In genomic region chr11:100355151-100355951, GRCm38 (mm10) we compare ENCODE assay signal across 8 mouse cellular contexts. TPM values are rescaled to one million over a fixed set of nuclear protein-coding genes. Genes with fewer than 3 reads are reported as not detected.
DNase-seq lines count a peak whose midpoint lies in the region; ATAC-seq and TF ChIP-seq lines count a peak whose summit lies in the region.

No protein-coding gene starts in this region.

- H3K27ac ChIP-seq in heart, adult 2 months: peak overlapping the region; percentile 20; the same call in 1 of the 2 replicates
- H3K27ac ChIP-seq in bone marrow, adult 2 months (ENCODE audit: control insufficient read depth, insufficient read depth, low read depth, low read length, poor library complexity): no peak overlapping the region
- peak overlapping the region; percentile 70 for H3K27ac ChIP-seq in forebrain, embryonic 12.5 days
- H3K27ac ChIP-seq in intestine, postnatal 0 days (ENCODE audit: low read depth, low read length): no peak overlapping the region
- no peak overlapping the region for H3K27ac ChIP-seq in limb, embryonic 15.5 days

- peaks cover 2% of the 10 kb centered on the region; the same call in 1 of the 2 replicates for H3K4me1 ChIP-seq in heart, adult 2 months (ENCODE audit: control insufficient read depth, insufficient read depth, low read length)
- H3K4me1 ChIP-seq in bone marrow, adult 2 months (ENCODE audit: control insufficient read depth, insufficient read depth, low read length): no peaks in the 10 kb centered on the region
- peaks cover 29% of the 10 kb centered on the region for H3K4me1 ChIP-seq in forebrain, embryonic 12.5 days
- H3K4me1 ChIP-seq in intestine, postnatal 0 days (replicated peaks; ENCODE audit: control insufficient read depth, insufficient read depth, low read length): 0 out of 2 replicates have a peak, but pooled peaks cover 2% of the 10 kb centered on the region
- peaks cover 20% of the 10 kb centered on the region for H3K4me1 ChIP-seq in limb, embryonic 15.5 days

- peak overlapping the region; percentile 89 for H3K4me3 ChIP-seq in heart, adult 2 months
- peak overlapping the region; percentile 54 for H3K4me3 ChIP-seq in bone marrow, adult 2 months (replicated peaks; ENCODE audit: control insufficient read depth, low read depth, low read length)
- H3K4me3 ChIP-seq in forebrain, embryonic 12.5 days (replicated peaks): peak overlapping the region; percentile 67
- H3K4me3 ChIP-seq in intestine, postnatal 0 days (ENCODE audit: low read depth, low read length): peak overlapping the region; percentile 71
- peak overlapping the region; percentile 54 for H3K4me3 ChIP-seq in limb, embryonic 15.5 days
- peak overlapping the region; percentile 33 for H3K4me3 ChIP-seq in myocyte

- H3ac ChIP-seq in myocyte (ENCODE audit: control insufficient read depth, insufficient read length): no peak overlapping the region

- TF ChIP-seq POLR2A in heart, adult 2 months (IDR thresholded peaks at IDR 0.05; ENCODE audit: insufficient read depth, low read depth, low read length): no peak
- TF ChIP-seq POLR2A in bone marrow, adult 2 months (IDR thresholded peaks at IDR 0.05; ENCODE audit: borderline replicate concordance, control insufficient read depth, low read depth, low read length): no peak
- TF ChIP-seq POLR2A in myocyte (IDR thresholded peaks at IDR 0.05; ENCODE audit: insufficient read length, low read depth): no peak

- H3K79me2 ChIP-seq in heart, adult 2 months (replicated peaks; ENCODE audit: control insufficient read depth, insufficient read depth, low read length): no peaks in the 10 kb centered on the region
- no peaks in the 10 kb centered on the region for H3K79me2 ChIP-seq in myocyte (ENCODE audit: control insufficient read depth, insufficient read depth)

- intact Hi-C loops in heart, adult 2 months (cut with DNase I): no loop called here
- intact Hi-C loops in heart, postnatal 36 days (cut with DNase I): loop anchor here (2.0 to 10.0 kb wide), 2 partner anchors 33 to 339 kb away; partner anchors contain the start of gene Zfp385c

- H3K36me3 ChIP-seq in heart, adult 2 months (ENCODE audit: control insufficient read depth, insufficient read depth, low read length): no peaks in the 10 kb centered on the region
- peaks cover 12% of the 10 kb centered on the region for H3K36me3 ChIP-seq in forebrain, embryonic 12.5 days (replicated peaks)
- no peaks in the 10 kb centered on the region; the same call in 1 of the 2 replicates for H3K36me3 ChIP-seq in intestine, postnatal 0 days (ENCODE audit: control insufficient read depth, insufficient read depth)
- no peaks in the 10 kb centered on the region for H3K36me3 ChIP-seq in limb, embryonic 15.5 days
- no peaks in the 10 kb centered on the region for H3K36me3 ChIP-seq in myocyte (ENCODE audit: control insufficient read depth, insufficient read depth)

- TF ChIP-seq CTCF in heart, adult 2 months (IDR thresholded peaks at IDR 0.05): peak; percentile 23
- TF ChIP-seq CTCF in bone marrow, adult 2 months (IDR thresholded peaks at IDR 0.05; ENCODE audit: control insufficient read depth, insufficient read depth, low read length): no peak
- TF ChIP-seq CTCF in intestine, postnatal 0 days (IDR thresholded peaks at IDR 0.05; ENCODE audit: low read depth): peak; percentile 11; the same call in 1 of the 2 replicates

- no peak for TF ChIP-seq EP300 in heart, adult 2 months (IDR thresholded peaks at IDR 0.05; ENCODE audit: insufficient read depth, low read depth, low read length)

- no peaks in the 10 kb centered on the region for H3K9me3 ChIP-seq in forebrain, embryonic 12.5 days
- H3K9me3 ChIP-seq in intestine, postnatal 0 days (ENCODE audit: control insufficient read depth): no peaks in the 10 kb centered on the region
- no peaks in the 10 kb centered on the region for H3K9me3 ChIP-seq in limb, embryonic 15.5 days

- H3K27me3 ChIP-seq in heart, adult 2 months (ENCODE audit: control insufficient read depth, insufficient read depth, low read length): 0 out of 2 replicates have a peak, but pooled peaks cover 2% of the 10 kb centered on the region
- H3K27me3 ChIP-seq in forebrain, embryonic 12.5 days: peaks cover 39% of the 10 kb centered on the region
- H3K27me3 ChIP-seq in intestine, postnatal 0 days (replicated peaks; ENCODE audit: control insufficient read depth, insufficient read depth, low read length): peaks cover 35% of the 10 kb centered on the region; the same call in 1 of the 2 replicates
- H3K27me3 ChIP-seq in limb, embryonic 15.5 days: peaks cover 86% of the 10 kb centered on the region
- H3K27me3 ChIP-seq in myocyte (ENCODE audit: control insufficient read depth, insufficient read depth, insufficient read length): peaks cover 8% of the 10 kb centered on the region

- WGBS in heart, adult 2 months: under 1% methylated on average over 54 of the region's 54 CpGs
- WGBS in bone marrow, adult 2 months: under 1% methylated on average over 54 of the region's 54 CpGs
- WGBS in forebrain, embryonic 12.5 days: under 1% methylated on average over 54 of the region's 54 CpGs
- WGBS in intestine, postnatal 0 days: under 1% methylated on average over 53 of the region's 54 CpGs
- WGBS in limb, embryonic 15.5 days: under 1% methylated on average over 49 of the region's 54 CpGs

- ATAC-seq in forebrain, embryonic 12.5 days (ENCODE audit: low FRiP score): peak; percentile 50
- ATAC-seq in intestine, postnatal 0 days: peak; percentile 18; the same call in 1 of the 2 replicates
- no peak for ATAC-seq in limb, embryonic 15.5 days (ENCODE audit: insufficient number of reproducible peaks, low FRiP score, low TSS enrichment, low read depth)

- peak overlapping the region; percentile 76 for H3K9ac ChIP-seq in heart, adult 2 months (ENCODE audit: low read depth, low read length)
- peak overlapping the region; percentile 78 for H3K9ac ChIP-seq in forebrain, embryonic 12.5 days
- H3K9ac ChIP-seq in intestine, postnatal 0 days (ENCODE audit: low read depth, low read length): peak overlapping the region; percentile 57
- peak overlapping the region; percentile 44 for H3K9ac ChIP-seq in limb, embryonic 15.5 days

- DNase-seq in heart, adult 2 months: peak; percentile 53 to 61
- no peak for DNase-seq in heart, postnatal 36 days
- DNase-seq in testis, postnatal 14 days (ENCODE audit: low spot score): peak; percentile 30

- peak overlapping the region; percentile 95 for H3K4me2 ChIP-seq in forebrain, embryonic 12.5 days
- H3K4me2 ChIP-seq in intestine, postnatal 0 days (replicated peaks; ENCODE audit: low read depth): peak overlapping the region; percentile 100
- H3K4me2 ChIP-seq in limb, embryonic 15.5 days: peak overlapping the region; percentile 99
- peak overlapping the region; percentile 100 for H3K4me2 ChIP-seq in myocyte (ENCODE audit: low read depth)

RNA-seq across cellular contexts. Expression of gene Hap1, which starts 0.6 kb away (rescaled TPM):
- total RNA-seq in heart, adult 2 months (2021): 1 to 10 TPM; 1.3 to 1.5 TPM
- 0.97 and 1.4 TPM in 2 replicates for polyA plus RNA-seq in heart, adult 2 months (2012; rRNA removed)
- total RNA-seq in heart, postnatal 36 days (2021): 1 to 10 TPM; 1.6 to 1.8 TPM
- polyA plus RNA-seq in bone marrow, adult 2 months (2011; ENCODE audit: insufficient read depth, insufficient read length, low replicate concordance, missing spikeins): 1.1 and 11.9 TPM in 2 replicates
- 96.3 and 116 TPM in 2 replicates for polyA plus RNA-seq in forebrain, embryonic 12.5 days (2016; fragmentation: Nextera tagmentation; extraction: Ambion mirVana)
- polyA plus RNA-seq in intestine, postnatal 0 days (2015; fragmentation: Nextera tagmentation; extraction: Ambion mirVana): 10.0 and 10.4 TPM in 2 replicates
- 1.9 and 2.8 TPM in 2 replicates for polyA plus RNA-seq in limb, embryonic 15.5 days (2015; fragmentation: Nextera tagmentation; extraction: Ambion mirVana)
- 1.0 TPM for polyA plus RNA-seq in myocyte (2012; fragmentation: generic; extraction: Trizol)

RNA-seq across cellular contexts. Expression of gene Gast, which starts 21.1 kb away (rescaled TPM):
- not detected for total RNA-seq in heart, adult 2 months (2021)
- polyA plus RNA-seq in heart, adult 2 months (2012; rRNA removed): not detected in 2 replicates
- total RNA-seq in heart, postnatal 36 days (2021): not detected
- polyA plus RNA-seq in bone marrow, adult 2 months (2011; ENCODE audit: insufficient read depth, insufficient read length, low replicate concordance, missing spikeins): not detected in 2 replicates
- 1.1 TPM in 1 of 2 replicates, not detected in the other for polyA plus RNA-seq in forebrain, embryonic 12.5 days (2016; fragmentation: Nextera tagmentation; extraction: Ambion mirVana)
- 1.1 and 5.0 TPM in 2 replicates for polyA plus RNA-seq in intestine, postnatal 0 days (2015; fragmentation: Nextera tagmentation; extraction: Ambion mirVana)
- 3.1 and 4.0 TPM in 2 replicates for polyA plus RNA-seq in limb, embryonic 15.5 days (2015; fragmentation: Nextera tagmentation; extraction: Ambion mirVana)
- not detected for polyA plus RNA-seq in myocyte (2012; fragmentation: generic; extraction: Trizol)

RNA-seq across cellular contexts. Expression of gene Eif1, which starts 35.7 kb away (rescaled TPM):
- 1,000 to 10,000 TPM; 1,735 to 2,054 TPM for total RNA-seq in heart, adult 2 months (2021)
- 195 and 341 TPM in 2 replicates for polyA plus RNA-seq in heart, adult 2 months (2012; rRNA removed)
- 1,000 to 10,000 TPM; 1,603 to 1,774 TPM for total RNA-seq in heart, postnatal 36 days (2021)
- 807 and 1,107 TPM in 2 replicates for polyA plus RNA-seq in bone marrow, adult 2 months (2011; ENCODE audit: insufficient read depth, insufficient read length, low replicate concordance, missing spikeins)
- polyA plus RNA-seq in forebrain, embryonic 12.5 days (2016; fragmentation: Nextera tagmentation; extraction: Ambion mirVana): 1,544 and 1,585 TPM in 2 replicates
- 1,650 and 1,730 TPM in 2 replicates for polyA plus RNA-seq in intestine, postnatal 0 days (2015; fragmentation: Nextera tagmentation; extraction: Ambion mirVana)
- polyA plus RNA-seq in limb, embryonic 15.5 days (2015; fragmentation: Nextera tagmentation; extraction: Ambion mirVana): 1,535 and 1,764 TPM in 2 replicates
- 1,731 TPM for polyA plus RNA-seq in myocyte (2012; fragmentation: generic; extraction: Trizol)

RNA-seq across cellular contexts. Expression of gene Jup, which starts 42.2 kb away (rescaled TPM):
- total RNA-seq in heart, adult 2 months (2021): 100 to 1,000 TPM; 234 to 237 TPM
- polyA plus RNA-seq in heart, adult 2 months (2012; rRNA removed): 317 and 318 TPM in 2 replicates
- 100 to 1,000 TPM; 252 to 272 TPM for total RNA-seq in heart, postnatal 36 days (2021)
- 11.1 and 14.8 TPM in 2 replicates for polyA plus RNA-seq in bone marrow, adult 2 months (2011; ENCODE audit: insufficient read depth, insufficient read length, low replicate concordance, missing spikeins)
- polyA plus RNA-seq in forebrain, embryonic 12.5 days (2016; fragmentation: Nextera tagmentation; extraction: Ambion mirVana): 37.6 and 40.5 TPM in 2 replicates
- polyA plus RNA-seq in intestine, postnatal 0 days (2015; fragmentation: Nextera tagmentation; extraction: Ambion mirVana): 102 and 103 TPM in 2 replicates
- polyA plus RNA-seq in limb, embryonic 15.5 days (2015; fragmentation: Nextera tagmentation; extraction: Ambion mirVana): 305 and 309 TPM in 2 replicates
- 161 TPM for polyA plus RNA-seq in myocyte (2012; fragmentation: generic; extraction: Trizol)

RNA-seq across cellular contexts. Expression of gene P3h4, which starts 59.3 kb away (rescaled TPM):
- 10 to 100 TPM; 13.4 to 16.8 TPM for total RNA-seq in heart, adult 2 months (2021)
- 29.7 and 35.6 TPM in 2 replicates for polyA plus RNA-seq in heart, adult 2 months (2012; rRNA removed)
- total RNA-seq in heart, postnatal 36 days (2021): 10 to 100 TPM; 16.3 to 18.2 TPM
- 0.45 and 3.9 TPM in 2 replicates for polyA plus RNA-seq in bone marrow, adult 2 months (2011; ENCODE audit: insufficient read depth, insufficient read length, low replicate concordance, missing spikeins)
- polyA plus RNA-seq in forebrain, embryonic 12.5 days (2016; fragmentation: Nextera tagmentation; extraction: Ambion mirVana): 15.9 and 18.9 TPM in 2 replicates
- 17.0 and 17.2 TPM in 2 replicates for polyA plus RNA-seq in intestine, postnatal 0 days (2015; fragmentation: Nextera tagmentation; extraction: Ambion mirVana)
- polyA plus RNA-seq in limb, embryonic 15.5 days (2015; fragmentation: Nextera tagmentation; extraction: Ambion mirVana): 107 and 114 TPM in 2 replicates
- polyA plus RNA-seq in myocyte (2012; fragmentation: generic; extraction: Trizol): 115 TPM

Comparison
In these comparisons a context has a peak if more than half of its experiments do, and no peak if none do; other contexts are left out.
1. DNase-seq: peak in heart, adult 2 months (2 of 2) and testis, postnatal 14 days (single experiment); none in heart, postnatal 36 days (0 of 2).
2. H3K27ac ChIP-seq: peak in heart, adult 2 months (single experiment) and forebrain, embryonic 12.5 days (single experiment); none in bone marrow, adult 2 months (single experiment), intestine, postnatal 0 days (single experiment) and limb, embryonic 15.5 days (single experiment).
3. H3K4me3 ChIP-seq: peak in every context shown above with its lines; median percentile 89 in heart, adult 2 months; 71 in intestine, postnatal 0 days; 67 in forebrain, embryonic 12.5 days; 54 in bone marrow, adult 2 months; 54 in limb, embryonic 15.5 days; 33 in myocyte.
4. Peak in every context shown above with its lines, with median percentiles within 50 percentile points of each other: H3K9ac ChIP-seq and H3K4me2 ChIP-seq.